Mouse (Mus musculus) brown adipose tissue, adult 24 weeks (tissue): ENCODE measurements around the gene Zfp326. TPM values are rescaled to one million over a fixed set of nuclear protein-coding genes. Genes with fewer than 3 reads are reported as not detected.

Experiments used
- H3K27ac ChIP-seq: fragments of 200-500 bp; replicated peaks from 2 replicates; pipeline ENCODE4 v1.5.1; 2012; ENCODE audit warnings: low read depth, mild to moderate bottlenecking, low read length
- H3K4me1 ChIP-seq: fragments of 200-500 bp; 2 replicates; pipeline ENCODE4 v1.6.1; 2012; ENCODE audit warnings: low read length, mixed read lengths; ENCODE audit not compliant: control insufficient read depth, insufficient read depth, insufficient read length
- H3K4me3 ChIP-seq: fragments of 200-500 bp; 2 replicates; pipeline ENCODE4 v1.5.1; 2012; ENCODE audit warnings: low read depth, mild to moderate bottlenecking, low read length, moderate library complexity; ENCODE audit not compliant: insufficient read depth
- polyA plus RNA-seq: library from polyadenylated mRNA; stranded (reverse); fragments of >200 nt; gene quantifications from 2 replicates; pipeline ENCODE4 v1.2.4, GENCODE M21; 2012; ENCODE audit not compliant: missing spikeins, insufficient read depth, insufficient read length

The Zfp326 gene
- polyA plus RNA-seq, result 16.6 and 20.3 TPM in 2 replicates

DNA sequence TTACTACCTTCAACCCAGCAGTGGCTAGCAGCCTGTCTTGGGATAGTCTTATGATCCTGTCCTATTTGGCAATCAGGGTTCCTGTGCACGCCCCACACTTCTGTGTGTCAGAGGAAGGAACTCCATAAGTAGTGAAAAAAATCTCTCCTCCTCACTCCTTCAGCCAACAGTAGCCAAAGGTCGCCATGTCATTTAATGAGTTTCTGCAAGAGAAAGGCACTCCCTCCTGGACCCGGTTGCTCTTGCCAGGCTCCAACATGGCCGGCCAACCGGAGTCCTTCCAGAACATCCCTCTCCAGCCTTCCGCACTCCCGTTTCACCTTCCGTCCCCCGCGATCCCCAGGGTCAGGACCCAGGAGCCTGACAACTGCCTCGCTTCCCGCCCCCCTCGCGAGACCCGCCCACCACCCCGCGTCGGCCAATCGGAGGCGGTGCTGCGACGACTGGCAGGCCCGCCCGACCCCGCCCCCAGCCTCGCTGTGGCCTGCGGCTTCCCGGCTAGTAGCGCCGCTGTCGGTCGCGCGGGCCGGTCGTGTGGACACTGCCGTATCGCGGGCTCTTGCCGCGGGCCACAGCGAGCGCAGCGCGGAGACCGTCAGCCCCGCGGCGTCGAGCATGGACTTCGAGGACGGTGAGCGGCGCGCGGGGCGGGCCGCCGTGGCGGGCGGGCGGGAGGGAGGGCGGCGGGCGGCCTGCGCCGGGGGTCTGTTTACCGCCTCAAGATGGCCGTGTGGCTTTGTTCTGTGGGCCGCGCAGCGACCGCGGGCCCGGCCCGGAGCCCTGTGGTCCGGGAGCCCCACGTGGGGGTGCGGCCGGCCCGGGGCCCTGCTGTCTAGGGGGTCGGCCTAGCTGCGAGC, at the start of gene Zfp326:
Gene Zfp326 (plus strand): TSS at position 498 of the 857 bp plus-strand sequence.
- Histone ChIP-seq H3K4me3 (peak within 1 kb of the TSS; percentile 69), H3K4me1 (peaks cover 2% of the 10 kb centered on the region; the same call in 1 of the 2 replicates), H3K27ac (peak within 1 kb of the TSS; percentile 75)

DNA sequence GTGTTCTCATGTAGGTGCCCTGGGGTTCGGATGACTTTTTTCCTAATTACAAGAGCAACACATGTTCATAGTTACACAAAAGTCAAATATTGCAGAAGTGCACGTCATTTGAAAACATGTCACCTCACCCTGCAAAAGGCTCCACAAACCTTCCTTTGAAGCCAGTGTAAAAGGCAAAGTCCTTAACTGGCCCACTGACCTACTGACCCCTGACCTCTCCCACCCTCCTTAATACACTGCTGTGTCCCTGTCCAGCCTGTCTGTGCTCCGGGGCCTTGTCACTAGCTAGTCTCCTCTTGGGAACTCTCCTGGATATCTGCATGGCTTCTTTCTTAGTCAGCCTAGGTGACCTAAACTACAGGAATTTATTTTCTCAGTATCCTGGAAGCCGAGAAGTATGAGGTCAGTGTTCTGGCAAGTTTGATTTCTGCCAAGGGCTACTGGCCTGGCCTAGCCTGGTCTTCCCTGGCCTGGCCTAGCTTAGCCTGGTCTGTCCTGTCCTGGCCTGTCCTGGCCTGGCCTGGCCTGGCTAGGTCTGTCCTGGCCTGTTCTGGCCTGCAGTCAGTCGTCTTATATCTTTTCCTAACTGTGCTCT, 49.4 kb upstream of the Zfp326 start:
- Histone ChIP-seq H3K27ac (peak overlapping the region; percentile 41), H3K4me1 (peaks cover 20% of the 10 kb centered on the region)

DNA sequence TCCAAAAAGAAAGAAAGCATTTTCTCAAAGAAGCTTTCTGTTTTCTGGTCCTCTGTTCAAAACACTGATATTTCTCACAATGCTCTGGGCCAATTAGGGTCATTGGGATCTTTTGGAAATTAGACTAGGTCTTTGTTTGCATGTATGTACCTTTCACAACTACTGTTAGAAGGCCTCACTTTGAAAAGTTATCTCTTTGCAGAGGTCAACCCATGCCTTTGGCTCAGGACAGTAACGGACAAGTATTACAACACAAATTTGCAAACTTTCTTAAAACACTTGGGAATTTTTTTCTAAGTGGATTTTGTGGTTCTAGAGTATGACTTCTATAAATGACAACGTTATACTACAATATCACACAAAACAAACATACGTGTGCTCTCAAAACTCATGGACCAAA, 48.3 kb upstream of the Zfp326 start:
- H3K27ac ChIP-seq, result peak overlapping the region; percentile 9; the same call in 1 of the 2 replicates
- H3K4me1 ChIP-seq, result peaks cover 21% of the 10 kb centered on the region
- H3K4me3 ChIP-seq, result no peak overlapping the region

More for the DNA sequence above, 49.4 kb upstream of the Zfp326 start:
- no peak overlapping the region for H3K4me3 ChIP-seq

DNA sequence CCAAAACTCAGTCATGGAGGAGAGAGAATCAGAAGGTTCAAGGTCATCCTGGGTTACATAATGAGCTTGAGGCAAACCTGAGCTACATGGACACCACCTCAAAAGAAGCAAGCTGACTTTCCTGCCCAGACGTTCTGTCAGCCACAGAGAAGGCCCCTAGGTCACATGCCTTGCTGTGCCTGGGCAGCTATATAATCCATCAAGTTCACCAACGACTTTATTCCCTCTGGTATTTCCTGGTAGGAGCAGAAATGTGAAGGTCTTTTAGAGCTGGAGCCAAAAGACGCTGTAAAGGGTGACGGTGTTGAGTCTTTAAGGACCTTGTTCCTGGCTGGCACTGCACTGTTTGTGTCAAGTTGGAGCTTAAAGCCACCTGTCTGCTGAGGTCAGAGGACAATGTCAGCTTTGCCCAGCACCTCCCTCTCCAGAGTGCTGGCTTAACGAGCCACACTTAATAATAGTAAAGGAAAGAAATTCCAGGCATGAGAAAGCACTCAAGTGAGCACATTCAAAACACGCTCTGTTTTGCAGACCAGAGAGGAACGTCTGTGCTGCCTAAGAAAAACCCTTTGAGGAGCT, 47.3 kb upstream of the Zfp326 start:
- Histone ChIP-seq H3K4me1 (peaks cover 17% of the 10 kb centered on the region), H3K4me3 (no peak overlapping the region), H3K27ac (peak overlapping the region; percentile 5; the same call in 1 of the 2 replicates)

DNA sequence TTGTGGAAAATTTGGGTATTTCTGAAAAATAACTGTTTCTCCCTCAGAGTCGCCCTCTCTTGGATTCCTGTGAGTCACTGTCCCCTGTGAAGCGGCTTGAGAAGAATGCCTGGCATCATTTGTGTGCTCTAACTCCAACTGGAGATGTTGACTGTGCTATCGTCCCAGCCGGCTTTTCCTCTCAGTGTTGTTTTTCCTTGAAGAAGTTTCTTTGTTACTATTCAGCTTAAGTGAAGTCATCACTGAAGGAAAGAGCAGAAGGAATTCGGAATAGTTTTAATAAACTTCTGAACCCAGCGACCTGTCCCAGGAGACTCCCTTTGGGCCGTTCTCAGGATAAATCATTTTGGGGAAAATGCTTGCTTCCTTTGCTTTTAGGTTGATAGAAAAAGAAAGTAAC, 44.2 kb upstream of the Zfp326 start:
- Histone ChIP-seq H3K4me1 (peaks cover 12% of the 10 kb centered on the region), H3K4me3 (no peak overlapping the region), H3K27ac (no peak overlapping the region; the same call in 1 of the 2 replicates)

DNA sequence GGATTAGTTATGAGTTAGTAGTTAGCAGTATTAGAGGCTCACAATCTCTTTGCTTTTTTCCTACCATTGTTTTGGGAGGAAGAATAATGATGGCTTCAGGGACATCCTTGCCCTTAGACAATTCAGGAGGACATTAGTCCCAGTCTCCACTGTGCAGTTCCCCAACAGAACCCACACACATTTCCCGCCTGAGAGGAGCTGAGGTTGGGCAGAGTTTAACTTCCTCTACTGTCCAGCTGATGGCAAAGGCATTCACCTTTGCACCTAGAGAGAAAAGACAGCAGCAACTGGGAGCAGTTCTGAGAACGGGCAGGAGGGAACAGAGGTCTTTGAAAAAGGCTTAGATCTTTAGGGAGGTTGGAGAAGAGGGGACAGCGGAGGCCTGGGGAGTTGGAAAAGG, 42.4 kb upstream of the Zfp326 start:
- H3K4me1 ChIP-seq, result peaks cover 8% of the 10 kb centered on the region
- no peak overlapping the region for H3K4me3 ChIP-seq

DNA sequence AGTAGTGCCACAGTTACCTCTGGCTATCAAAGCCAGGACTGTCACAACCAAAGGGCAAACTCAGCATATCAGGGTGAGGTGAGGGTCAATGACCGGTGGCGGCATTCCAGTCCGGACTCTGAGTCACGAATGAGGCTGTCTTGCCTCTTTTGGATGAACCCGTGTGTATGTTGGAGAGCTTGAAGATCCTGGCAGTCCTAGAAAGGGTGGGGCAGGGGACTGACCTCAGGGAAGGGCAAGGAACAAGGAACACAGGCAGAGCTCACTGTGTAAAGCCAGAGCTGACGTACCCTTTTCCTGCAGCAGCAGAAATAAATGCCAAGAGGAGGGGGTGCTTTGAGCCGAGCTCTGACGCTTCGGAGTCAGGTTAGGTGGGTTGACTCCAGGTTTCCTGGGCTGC, 40.4 kb upstream of the Zfp326 start:
- Histone ChIP-seq H3K27ac (no peak overlapping the region), H3K4me1 (peaks cover 3% of the 10 kb centered on the region; the same call in 1 of the 2 replicates), H3K4me3 (no peak overlapping the region)

More for the DNA sequence above, 42.4 kb upstream of the Zfp326 start:
- no peak overlapping the region for H3K27ac ChIP-seq

DNA sequence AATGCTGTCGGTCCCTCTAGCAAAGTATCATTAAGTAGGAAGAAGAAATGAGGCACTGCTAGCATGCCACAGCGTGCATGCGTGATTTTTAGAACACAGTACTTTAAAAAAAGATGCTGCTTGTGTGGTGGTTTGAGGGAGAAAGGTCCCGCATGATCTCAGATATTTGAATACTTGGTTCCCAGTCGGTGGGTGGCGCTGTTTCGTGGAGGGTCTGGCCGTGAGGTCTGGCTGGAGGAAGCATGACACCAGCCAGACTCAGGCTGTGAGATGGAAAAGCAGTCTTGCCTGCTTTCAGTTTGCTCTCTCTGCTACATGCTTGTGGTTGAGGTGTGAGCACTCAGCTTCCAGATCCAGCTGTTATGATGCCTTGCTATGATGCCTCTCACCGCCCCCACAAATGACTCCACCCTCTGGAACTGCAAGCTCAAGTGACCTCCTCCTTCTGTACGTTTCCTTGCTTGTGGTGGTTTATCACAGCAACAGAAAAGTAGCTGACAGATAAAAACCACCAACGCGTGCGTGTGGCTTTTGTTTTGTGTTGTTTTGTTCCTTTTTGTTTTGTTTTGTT, 36.5 kb upstream of the Zfp326 start:
- H3K4me3 ChIP-seq, result no peak overlapping the region
- 0 out of 2 replicates have a peak, but pooled peaks cover 2% of the 10 kb centered on the region for H3K4me1 ChIP-seq
- no peak overlapping the region for H3K27ac ChIP-seq

DNA sequence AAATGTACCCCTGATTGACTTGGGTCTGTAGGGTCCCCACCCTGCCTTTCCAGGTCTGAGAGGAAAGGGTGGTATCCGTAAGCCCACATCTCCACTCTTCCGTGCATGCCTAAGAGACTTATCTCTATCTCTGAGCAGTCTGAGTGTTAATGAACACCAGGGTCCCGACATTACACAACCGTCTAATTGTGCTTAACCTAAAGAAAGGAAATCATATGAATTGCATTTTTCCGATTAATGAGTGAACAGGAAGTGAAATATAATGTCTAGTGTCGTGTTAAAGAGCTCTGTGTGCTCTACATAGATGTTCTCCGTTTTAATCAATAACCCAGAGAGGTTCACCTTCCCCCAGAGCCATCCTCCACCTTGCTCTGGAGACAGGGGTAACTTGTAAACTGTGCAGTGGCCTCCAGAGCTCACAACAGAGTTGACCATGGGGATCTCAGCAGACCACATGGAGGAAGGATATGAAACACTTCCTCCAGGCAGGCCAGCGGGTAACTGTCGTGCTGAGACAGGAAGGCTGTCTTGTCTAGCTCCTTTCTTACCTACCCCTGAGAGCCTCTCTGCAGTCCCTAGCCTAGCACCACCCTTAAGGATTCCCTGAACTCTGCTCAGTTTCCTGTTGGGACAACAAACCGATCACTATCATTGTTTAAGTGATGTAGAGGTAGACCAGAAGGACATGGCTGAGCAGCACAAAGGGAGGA, 32.2 kb upstream of the Zfp326 start:
- Histone ChIP-seq H3K4me1 (0 out of 2 replicates have a peak, but pooled peaks cover 2% of the 10 kb centered on the region), H3K27ac (no peak overlapping the region)

DNA sequence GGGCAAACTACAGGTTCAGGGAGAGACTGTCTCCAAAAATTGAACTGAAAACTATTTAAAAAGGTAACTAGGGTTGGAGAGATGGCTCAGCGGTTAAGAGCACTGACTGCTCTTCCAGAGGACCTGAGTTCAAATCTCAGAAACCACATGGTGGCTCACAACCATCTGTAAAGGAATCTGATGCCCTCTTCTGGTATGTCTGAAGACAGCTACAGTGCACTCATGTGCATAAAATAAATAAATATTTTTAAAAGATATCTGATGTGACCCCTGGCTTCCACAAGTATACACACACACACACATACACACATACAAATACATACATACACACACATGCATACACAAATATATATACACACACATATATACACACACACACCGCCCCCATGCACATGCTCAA, 31.3 kb upstream of the Zfp326 start:
- Histone ChIP-seq H3K4me3 (no peak overlapping the region), H3K27ac (no peak overlapping the region), H3K4me1 (0 out of 2 replicates have a peak, but pooled peaks cover 2% of the 10 kb centered on the region)

More for the DNA sequence above, 32.2 kb upstream of the Zfp326 start:
- H3K4me3 ChIP-seq, result no peak overlapping the region

DNA sequence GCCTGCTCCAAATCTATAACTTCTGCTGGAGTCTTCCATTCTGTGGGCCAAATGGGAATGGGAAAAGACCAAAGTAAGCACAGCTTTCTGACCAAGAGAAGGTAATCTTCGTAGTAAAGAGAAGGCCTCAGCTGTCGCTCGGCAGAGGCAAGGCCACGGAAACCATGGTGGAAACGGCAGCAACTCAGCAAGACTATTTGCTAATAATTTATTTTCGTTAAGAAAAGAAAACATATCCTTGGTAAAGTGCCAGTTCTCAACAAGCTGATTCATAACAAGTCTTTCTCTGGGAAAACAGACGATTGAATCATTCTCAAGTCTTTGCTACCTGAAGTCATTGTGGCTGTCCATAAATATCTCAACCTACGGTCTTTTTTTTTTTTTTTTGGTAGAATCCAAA, 28.6 kb upstream of the Zfp326 start:
- Histone ChIP-seq H3K27ac (no peak overlapping the region), H3K4me3 (no peak overlapping the region), H3K4me1 (0 out of 2 replicates have a peak, but pooled peaks cover 2% of the 10 kb centered on the region)

DNA sequence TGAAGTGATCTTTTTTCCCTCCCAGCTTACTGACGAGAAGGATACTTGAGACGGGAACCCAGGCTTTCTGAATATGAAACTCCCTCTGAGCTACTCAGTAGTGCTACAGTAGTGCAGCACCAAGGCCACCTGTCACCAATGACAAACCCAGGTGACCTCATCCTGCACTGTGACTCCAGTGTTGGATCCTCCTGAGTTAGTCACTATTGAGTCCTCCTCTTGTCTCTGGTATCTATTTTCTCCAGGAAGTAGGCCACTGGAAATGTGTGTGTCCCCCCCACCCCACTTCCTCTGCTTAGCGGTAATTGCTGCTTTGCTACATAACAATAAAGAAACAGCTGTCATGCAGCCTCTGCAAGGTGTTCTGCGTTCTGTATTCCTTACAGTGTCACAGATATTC, 27.1 kb upstream of the Zfp326 start:
- Histone ChIP-seq H3K4me1 (0 out of 2 replicates have a peak, but pooled peaks cover 2% of the 10 kb centered on the region), H3K4me3 (no peak overlapping the region), H3K27ac (no peak overlapping the region)

DNA sequence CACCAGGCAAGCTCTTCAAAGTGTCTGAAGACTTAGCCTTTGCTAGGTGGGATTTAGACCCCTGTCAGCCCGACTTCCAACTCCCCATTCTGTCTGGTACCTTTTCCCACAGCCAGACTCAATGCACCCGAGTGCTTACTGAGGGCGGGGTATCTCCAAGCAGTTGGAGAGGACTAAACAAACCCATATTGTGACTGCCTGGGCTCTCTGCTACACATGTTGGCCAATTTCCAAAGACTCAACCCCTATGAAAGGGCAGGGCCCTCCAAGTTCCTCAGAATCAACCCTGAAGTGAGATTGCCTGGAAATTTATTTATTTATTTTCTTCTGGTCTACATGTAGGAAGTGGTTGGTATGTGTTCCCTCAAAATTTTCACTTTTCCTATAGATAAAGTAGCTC, 26.7 kb upstream of the Zfp326 start:
- Histone ChIP-seq H3K4me3 (no peak overlapping the region), H3K4me1 (0 out of 2 replicates have a peak, but pooled peaks cover 2% of the 10 kb centered on the region), H3K27ac (no peak overlapping the region)

DNA sequence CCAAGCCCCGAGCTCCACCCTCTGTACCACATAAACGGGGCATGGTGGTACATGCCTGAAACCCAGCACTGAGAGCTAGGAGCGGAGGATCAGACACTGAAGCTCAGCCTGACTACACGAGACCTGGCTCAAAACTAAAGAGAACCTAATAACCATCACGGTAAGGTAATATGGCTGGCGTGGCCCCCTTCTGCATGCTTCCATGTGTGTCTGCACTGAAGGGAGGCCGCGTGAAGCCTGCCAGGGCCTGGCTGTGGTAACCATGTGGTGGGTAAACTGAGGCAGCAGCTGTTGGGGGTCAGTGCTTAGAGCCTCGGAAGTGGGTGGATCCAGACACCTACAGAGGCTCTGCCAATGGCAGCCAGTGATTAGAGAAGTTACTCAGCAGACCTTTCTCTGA, 23.1 kb upstream of the Zfp326 start:
- H3K4me1 ChIP-seq, result no peaks in the 10 kb centered on the region
- no peak overlapping the region for H3K27ac ChIP-seq
- H3K4me3 ChIP-seq, result no peak overlapping the region
